Mouse (Mus musculus) limb, embryonic 10.5 days (tissue): ENCODE data around the gene Zbtb4. TPM values are rescaled to one million over a fixed set of nuclear protein-coding genes. Genes with fewer than 3 reads are reported as not detected.
"Not testable (repeated sequence)": the region's sequence is repeated elsewhere in the genome, so short reads cannot be mapped to it uniquely, and the experiment has no call there.

Source experiments
- DNase-seq: peaks from one replicate; pipeline ENCODE4 v3.0.0-alpha.2; 2017; ENCODE audit warnings: low spot score
- H3K27ac ChIP-seq: fragments of 300-500 bp; sonication (generic); 2 replicates; pipeline ENCODE4 v1.5.1; 2016; ENCODE audit warnings: mild to moderate bottlenecking
- H3K27me3 ChIP-seq: fragments of 300-500 bp; sonication (generic); 2 replicates; pipeline ENCODE4 v1.6.1; 2016; ENCODE audit warnings: low read depth, mild to moderate bottlenecking; ENCODE audit not compliant: poor library complexity, severe bottlenecking
- H3K36me3 ChIP-seq: fragments of 300-500 bp; sonication (generic); 2 replicates; pipeline ENCODE4 v1.6.1; 2016; ENCODE audit warnings: mild to moderate bottlenecking, moderate library complexity
- H3K4me1 ChIP-seq: fragments of 300-500 bp; sonication (generic); 2 replicates; pipeline ENCODE4 v1.6.1; 2016
- H3K4me3 ChIP-seq: fragments of 300-500 bp; sonication (generic); 2 replicates; pipeline ENCODE4 v1.5.1; 2016; ENCODE audit warnings: mild to moderate bottlenecking, moderate library complexity
- H3K9me3 ChIP-seq: fragments of 300-500 bp; sonication (generic); replicated peaks from 2 replicates; pipeline ENCODE4 v1.6.1; 2016; ENCODE audit warnings: mild to moderate bottlenecking
- WGBS: fragments of 180-500 bp; shearing (Covaris S2); methylation state at CpG from one replicate; pipeline ENCODE4 v1.1.7; 2016; 5-methylcytosine and 5-hydroxymethylcytosine counted together
- polyA plus RNA-seq: library from polyadenylated mRNA; unstranded; fragments of >200 nt; fragmentation: Nextera tagmentation; extraction: Ambion mirVana; gene quantifications from 2 replicates; pipeline ENCODE4 v1.2.1, GENCODE M21; 2016

Gene Zbtb4
- polyA plus RNA-seq: 0.25 and 0.59 TPM in 2 replicates

DNA sequence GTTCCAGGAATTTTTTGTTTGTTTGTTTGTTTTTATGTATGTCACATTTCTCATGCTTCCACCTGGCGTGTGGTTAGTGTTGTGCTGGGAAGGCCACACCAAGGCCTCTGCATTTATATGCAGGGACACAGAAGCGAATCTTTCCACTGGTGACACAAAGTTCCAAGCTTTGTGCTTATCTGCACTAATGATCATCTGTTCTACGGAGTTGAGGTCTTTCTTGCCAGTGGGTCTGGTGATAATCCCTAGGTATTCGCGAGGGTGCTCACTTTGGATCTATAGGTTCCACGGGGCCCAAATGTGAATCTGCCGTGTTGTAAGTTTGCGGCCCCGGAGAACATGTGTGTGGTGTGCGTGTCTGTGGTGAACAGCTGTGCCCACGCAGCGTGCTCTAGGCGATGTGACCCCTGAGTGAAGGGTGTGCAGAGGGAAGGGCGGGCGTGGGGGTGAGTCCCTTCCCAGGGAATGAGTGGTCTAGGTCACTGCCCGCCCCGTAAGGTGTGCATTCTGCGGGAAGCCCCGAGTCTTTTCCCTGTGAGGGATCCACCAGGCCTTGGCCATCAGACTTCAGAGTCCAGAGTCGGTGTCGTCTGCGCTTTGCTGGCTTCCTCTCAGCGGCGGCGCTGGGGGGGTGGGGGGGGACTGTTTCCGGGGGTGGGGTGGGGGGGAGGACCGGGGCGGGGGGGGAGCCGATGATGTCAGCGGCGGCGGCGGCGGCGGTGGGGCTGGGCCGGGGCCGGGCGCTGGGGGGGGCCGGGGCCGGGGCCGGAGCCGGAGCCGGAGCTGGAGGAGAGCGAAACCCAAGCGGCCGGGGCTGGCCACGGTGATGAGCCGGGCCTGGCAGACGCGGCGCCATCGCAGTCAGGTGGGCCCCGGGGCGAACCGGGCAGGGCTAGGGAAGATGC, at the start of gene Zbtb4:
Gene Zbtb4 (plus strand): TSS at position 692 of the 905 bp plus-strand sequence.
- DNase-seq: peak; percentile 63
- H3K27ac ChIP-seq: peak within 1 kb of the TSS; percentile 93
- no peaks in the 10 kb centered on the region for H3K9me3 ChIP-seq
- peaks cover 41% of the 10 kb centered on the region for H3K4me1 ChIP-seq
- no peaks in the 10 kb centered on the region for H3K36me3 ChIP-seq
- H3K4me3 ChIP-seq: peak within 1 kb of the TSS; percentile 85
- H3K27me3 ChIP-seq: peaks cover 15% of the 10 kb centered on the region
- WGBS: 25% methylated on average over 38 of the region's 55 CpGs

DNA sequence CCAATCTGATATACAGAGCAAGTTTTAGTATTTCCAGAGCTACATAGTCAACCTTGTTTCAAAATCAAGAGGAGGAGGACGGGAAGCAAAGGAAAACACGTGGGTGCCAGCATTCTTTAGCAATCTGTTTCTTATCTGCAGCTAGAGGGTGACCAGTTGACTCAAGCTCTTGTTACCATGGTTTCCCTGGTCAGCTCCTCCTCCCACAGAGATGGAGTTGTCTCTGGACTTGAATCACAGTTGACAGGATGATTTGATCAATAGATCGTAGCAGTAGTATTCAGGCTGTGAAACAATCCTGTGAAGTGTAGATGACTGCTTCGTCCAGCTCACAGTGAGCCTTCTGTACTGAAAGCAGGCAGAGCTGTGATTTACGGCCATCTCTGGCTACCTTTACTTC, 49.8 kb upstream of the Zbtb4 start:
- peak; percentile 46 for DNase-seq
- H3K27ac ChIP-seq: peak overlapping the region; percentile 77
- H3K9me3 ChIP-seq: no peaks in the 10 kb centered on the region
- H3K4me3 ChIP-seq: peak overlapping the region; percentile 6; the same call in 1 of the 2 replicates
- no peaks in the 10 kb centered on the region for H3K27me3 ChIP-seq
- WGBS: 15% methylated on average over 5 of the region's 5 CpGs
- peaks cover 42% of the 10 kb centered on the region for H3K4me1 ChIP-seq
- no peaks in the 10 kb centered on the region for H3K36me3 ChIP-seq

DNA sequence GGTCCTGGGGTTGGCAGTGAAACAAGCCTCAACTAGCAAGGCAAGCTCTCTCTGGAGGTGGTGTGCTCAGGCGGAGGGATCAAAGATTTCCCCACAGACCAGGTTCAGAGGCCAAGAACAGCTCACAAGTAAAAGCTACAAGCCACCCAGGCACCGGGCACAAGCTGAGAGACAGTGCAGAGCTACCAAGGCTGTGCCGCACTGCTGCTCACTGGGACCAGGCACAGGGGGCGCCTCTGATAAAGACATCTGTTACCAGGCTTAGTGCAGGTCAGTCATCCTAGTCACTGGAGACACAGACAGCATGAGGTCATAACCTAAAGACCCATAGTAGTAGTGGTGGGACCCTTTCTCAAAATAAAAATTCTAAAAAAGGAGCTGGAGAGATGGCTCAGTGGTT, 48.8 kb upstream of the Zbtb4 start:
- Histone ChIP-seq H3K4me1 (peaks cover 42% of the 10 kb centered on the region), H3K4me3 (no peak overlapping the region), H3K36me3 (no peaks in the 10 kb centered on the region), H3K9me3 (no peaks in the 10 kb centered on the region), H3K27ac (peak overlapping the region; percentile 77), H3K27me3 (no peaks in the 10 kb centered on the region)
- DNase-seq: no peak
- 63% methylated on average over 4 of the region's 4 CpGs for WGBS

GRCm38 (mm10) chr11:69718661-69719060, 47.1 kb upstream of the Zbtb4 start:
- Histone ChIP-seq H3K4me1 (peaks cover 35% of the 10 kb centered on the region), H3K27ac (peak overlapping the region; percentile 71), H3K36me3 (no peaks in the 10 kb centered on the region), H3K27me3 (no peaks in the 10 kb centered on the region), H3K9me3 (no peaks in the 10 kb centered on the region), H3K4me3 (peak overlapping the region; percentile 20)
- DNase-seq: peak; percentile 57
- 32% methylated on average over 15 of the region's 15 CpGs for WGBS

DNA sequence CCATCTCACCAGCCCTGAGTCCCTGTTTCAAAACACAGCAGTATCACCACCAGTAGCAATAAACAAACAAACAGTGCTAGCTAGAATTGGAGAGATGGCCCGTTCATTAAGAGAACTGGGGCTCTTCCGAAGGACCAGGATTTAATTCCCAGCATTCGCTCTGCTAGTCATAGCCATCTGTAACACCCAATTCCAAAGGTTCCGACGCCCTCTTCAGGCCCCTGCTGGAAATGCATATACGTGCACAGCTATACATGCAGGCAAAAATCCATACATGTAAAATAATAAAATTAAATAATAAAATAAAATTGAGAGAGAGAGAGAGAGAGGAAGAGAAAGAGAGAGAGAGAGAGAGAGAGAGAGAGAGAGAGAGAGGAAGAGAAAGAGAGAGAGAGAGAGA, 46.3 kb upstream of the Zbtb4 start:
- H3K27ac ChIP-seq: no peak overlapping the region
- 70% methylated on average over 6 of the region's 6 CpGs for WGBS

DNA sequence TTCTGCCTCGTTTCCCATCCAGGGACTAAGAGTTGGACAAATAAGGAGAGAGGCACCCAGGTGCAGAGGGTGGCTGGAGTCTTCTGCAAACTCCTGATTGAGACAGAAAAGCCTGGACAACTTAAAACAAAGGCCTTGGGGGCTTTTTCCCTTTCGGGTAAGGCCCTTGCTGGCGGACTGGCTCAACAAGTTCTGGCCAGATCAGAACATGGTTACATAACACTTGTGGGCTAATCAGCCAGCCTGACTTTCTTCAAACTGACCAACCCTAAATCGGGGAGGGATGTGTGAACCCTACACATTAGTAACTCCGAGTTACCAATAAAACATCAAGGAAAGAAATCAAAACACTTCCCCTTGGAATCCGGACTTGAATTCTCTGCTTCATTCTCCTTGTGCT, 44.9 kb upstream of the Zbtb4 start:
- Histone ChIP-seq H3K4me3 (no peak overlapping the region), H3K4me1 (peaks cover 18% of the 10 kb centered on the region), H3K36me3 (no peaks in the 10 kb centered on the region), H3K27ac (no peak overlapping the region; the same call in 1 of the 2 replicates), H3K27me3 (no peaks in the 10 kb centered on the region), H3K9me3 (no peaks in the 10 kb centered on the region)
- no peak for DNase-seq
- 79% methylated on average over 6 of the region's 6 CpGs for WGBS

More for the DNA sequence above, 46.3 kb upstream of the Zbtb4 start:
- Histone ChIP-seq H3K36me3 (no peaks in the 10 kb centered on the region), H3K4me1 (peaks cover 32% of the 10 kb centered on the region), H3K27me3 (no peaks in the 10 kb centered on the region), H3K9me3 (no peaks in the 10 kb centered on the region), H3K4me3 (no peak overlapping the region)
- DNase-seq: no peak

- H3K9me3 ChIP-seq: no peaks in the 10 kb centered on the region
- H3K27me3 ChIP-seq: no peaks in the 10 kb centered on the region
- 55% methylated on average over 2 of the region's 2 CpGs for WGBS
- H3K4me3 ChIP-seq: no peak overlapping the region
- peaks cover 9% of the 10 kb centered on the region for H3K4me1 ChIP-seq
- no peaks in the 10 kb centered on the region for H3K36me3 ChIP-seq
- no peak for DNase-seq
- no peak overlapping the region for H3K27ac ChIP-seq
These were observed 42.6 kb upstream of the Zbtb4 start for GRCm38 (mm10) chr11:69723074-69723473.

- H3K27ac ChIP-seq: no peak overlapping the region
- H3K27me3 ChIP-seq: no peaks in the 10 kb centered on the region
- H3K4me1 ChIP-seq: no peaks in the 10 kb centered on the region
- no peaks in the 10 kb centered on the region for H3K9me3 ChIP-seq
- no peak overlapping the region for H3K4me3 ChIP-seq
- H3K36me3 ChIP-seq: no peaks in the 10 kb centered on the region
- WGBS: 36% methylated on average over 5 of the region's 5 CpGs
- DNase-seq: no peak
These were observed 39.8 kb upstream of the Zbtb4 start for GRCm38 (mm10) chr11:69725951-69726350.

DNA sequence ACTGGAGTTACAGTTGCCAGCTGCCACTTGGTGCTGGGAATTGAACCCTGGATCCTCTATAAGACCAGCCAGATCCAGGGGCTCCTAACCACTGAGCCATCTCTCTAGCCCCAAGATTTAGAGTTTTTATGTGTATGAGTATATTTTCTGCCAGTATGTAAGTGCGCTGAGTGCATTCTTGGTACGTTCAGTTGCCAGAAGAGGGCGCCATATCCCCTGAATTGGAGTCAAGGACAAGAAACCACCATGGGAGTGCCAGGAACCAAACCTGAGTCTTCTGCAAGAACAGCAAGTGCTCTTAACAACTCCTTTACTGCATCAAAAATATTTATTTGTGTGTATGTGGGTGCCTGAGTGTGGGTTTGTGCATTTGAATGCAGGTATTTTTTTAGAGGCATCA, 36.6 kb upstream of the Zbtb4 start:
- Histone ChIP-seq H3K27ac (no peak overlapping the region), H3K27me3 (no peaks in the 10 kb centered on the region), H3K4me1 (no peaks in the 10 kb centered on the region), H3K9me3 (no peaks in the 10 kb centered on the region), H3K36me3 (peaks cover 22% of the 10 kb centered on the region), H3K4me3 (no peak overlapping the region)
- 18% methylated on average over 3 of the region's 3 CpGs for WGBS
- peak; percentile 60 for DNase-seq

DNA sequence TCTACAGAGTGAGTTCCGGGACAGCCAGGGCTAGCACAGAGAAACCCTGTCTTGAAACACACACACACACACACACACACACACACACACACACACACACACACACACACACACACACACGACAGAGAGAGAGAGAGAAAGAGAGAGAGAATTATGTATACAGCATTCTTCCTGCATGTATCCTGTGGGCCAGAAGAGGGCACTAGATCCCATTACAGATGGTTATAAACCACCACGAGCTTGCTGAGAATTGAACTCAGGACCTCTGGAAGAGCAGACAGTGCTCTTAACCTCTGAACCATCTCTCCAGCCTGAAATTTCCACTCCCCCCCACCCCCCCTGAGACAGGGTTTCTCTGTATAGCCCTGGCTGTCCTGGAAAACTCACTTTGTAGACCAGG, 34.3 kb upstream of the Zbtb4 start:
- not testable (repeated sequence) for H3K9me3 ChIP-seq, H3K4me3 ChIP-seq, DNase-seq, H3K27me3 ChIP-seq, H3K4me1 ChIP-seq, H3K27ac ChIP-seq
- peaks cover 46% of the 10 kb centered on the region for H3K36me3 ChIP-seq
- WGBS: 82% methylated on average over 2 of the region's 3 CpGs

DNA sequence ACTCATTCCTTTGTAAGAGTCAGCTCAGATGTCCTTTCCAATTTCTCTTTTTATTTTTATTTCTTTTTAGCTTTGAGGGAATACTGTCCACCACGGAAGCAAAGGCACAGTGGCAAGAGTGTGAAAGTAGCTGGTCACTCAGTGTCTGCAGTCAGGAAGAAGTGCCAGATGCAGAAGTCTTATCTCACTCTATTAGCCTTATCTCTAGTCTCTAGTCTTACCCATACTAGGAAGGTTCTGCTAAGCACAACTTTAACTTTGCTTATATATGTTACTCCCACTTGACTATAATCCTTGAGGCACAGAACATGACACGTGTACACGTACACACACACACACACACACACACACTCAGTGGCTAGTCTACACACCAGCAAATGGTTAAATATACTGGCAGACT, 14.1 kb upstream of the Zbtb4 start:
- H3K9me3 ChIP-seq: no peaks in the 10 kb centered on the region
- peaks cover 47% of the 10 kb centered on the region for H3K36me3 ChIP-seq
- no peak overlapping the region for H3K27ac ChIP-seq
- peaks cover 17% of the 10 kb centered on the region for H3K4me1 ChIP-seq
- DNase-seq: no peak
- 86% methylated on average over 3 of the region's 3 CpGs for WGBS
- H3K27me3 ChIP-seq: no peaks in the 10 kb centered on the region
- no peak overlapping the region for H3K4me3 ChIP-seq

DNA sequence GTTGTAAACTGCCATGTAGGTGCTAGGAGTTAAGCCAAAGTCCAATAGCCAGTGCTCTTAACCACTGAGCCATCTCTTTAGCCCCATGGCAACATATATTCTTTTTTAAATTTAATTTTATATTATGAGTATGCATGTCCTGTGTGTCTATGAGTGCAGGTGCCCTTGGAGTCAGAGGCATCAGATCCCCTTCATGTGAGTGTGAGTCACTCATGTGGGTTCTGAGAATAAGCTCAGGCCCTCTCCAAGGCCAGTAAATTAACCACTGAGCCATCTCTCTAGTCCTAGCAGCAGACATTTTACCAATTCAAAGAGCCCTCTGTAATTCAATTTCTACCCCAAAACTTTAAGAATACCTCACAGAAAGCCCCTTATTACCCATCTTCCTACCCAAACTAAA, 13.0 kb upstream of the Zbtb4 start:
- no peak for DNase-seq
- no peaks in the 10 kb centered on the region for H3K9me3 ChIP-seq
- H3K4me1 ChIP-seq: peaks cover 27% of the 10 kb centered on the region
- H3K36me3 ChIP-seq: peaks cover 37% of the 10 kb centered on the region
- no peaks in the 10 kb centered on the region for H3K27me3 ChIP-seq
- H3K27ac ChIP-seq: no peak overlapping the region
- H3K4me3 ChIP-seq: no peak overlapping the region

DNA sequence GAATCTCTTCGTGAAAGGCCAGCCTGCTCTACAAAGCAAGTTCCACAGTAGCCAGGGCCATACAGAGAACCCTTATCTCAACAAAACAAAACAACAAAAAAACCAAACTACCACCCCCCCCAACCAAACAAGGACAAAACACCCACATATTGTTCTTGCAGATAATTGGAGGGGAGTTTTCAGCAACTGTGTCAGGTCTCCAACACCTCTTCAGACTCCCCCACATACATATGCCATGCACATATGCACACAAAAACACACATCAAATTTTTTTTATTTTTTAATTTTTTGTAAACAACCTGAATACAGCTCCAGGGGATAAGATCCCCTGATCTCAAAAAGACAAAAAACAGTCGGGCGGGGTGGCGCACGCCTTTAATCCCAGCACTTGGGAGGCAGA, 11.5 kb upstream of the Zbtb4 start:
- H3K4me3 ChIP-seq: no peak overlapping the region
- H3K9me3 ChIP-seq: no peaks in the 10 kb centered on the region
- H3K27me3 ChIP-seq: no peaks in the 10 kb centered on the region
- H3K27ac ChIP-seq: no peak overlapping the region
- no peak for DNase-seq
- H3K4me1 ChIP-seq: peaks cover 30% of the 10 kb centered on the region
- WGBS: 94% methylated on average over 5 of the region's 5 CpGs
- H3K36me3 ChIP-seq: peaks cover 21% of the 10 kb centered on the region
